Mouse (Mus musculus): ENCODE measurements at regions not wholly inside any gene's neighbourhood (a gene's known extent, or its start where the extent isn't known, plus 50 kb on each side); places are given as distances from the start of the nearest gene placed in this dataset.

DNA sequence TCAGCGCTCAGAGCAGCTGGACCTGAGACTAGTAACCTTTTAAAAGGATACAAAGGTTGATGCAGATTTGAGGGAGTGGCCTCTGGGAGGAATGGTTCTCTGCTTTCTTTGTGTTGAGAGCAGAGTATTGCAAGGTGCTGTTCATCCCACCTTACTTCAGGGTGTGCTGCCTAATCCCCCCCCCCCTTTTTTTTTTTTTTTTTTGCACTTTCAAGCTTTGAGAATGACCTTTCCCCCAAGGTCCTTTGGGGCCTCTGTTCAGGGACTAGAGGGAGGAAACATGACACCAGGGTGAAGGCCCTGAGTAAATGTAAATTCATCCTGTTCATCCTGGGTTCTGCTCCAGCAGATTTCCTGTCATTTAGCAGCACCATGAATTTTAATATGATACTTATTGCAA lies 204.4 kb upstream of the Clec14a start:
- no peak for ATAC-seq (replicated peaks; ENCODE audit: poor library complexity, severe bottlenecking)

DNA sequence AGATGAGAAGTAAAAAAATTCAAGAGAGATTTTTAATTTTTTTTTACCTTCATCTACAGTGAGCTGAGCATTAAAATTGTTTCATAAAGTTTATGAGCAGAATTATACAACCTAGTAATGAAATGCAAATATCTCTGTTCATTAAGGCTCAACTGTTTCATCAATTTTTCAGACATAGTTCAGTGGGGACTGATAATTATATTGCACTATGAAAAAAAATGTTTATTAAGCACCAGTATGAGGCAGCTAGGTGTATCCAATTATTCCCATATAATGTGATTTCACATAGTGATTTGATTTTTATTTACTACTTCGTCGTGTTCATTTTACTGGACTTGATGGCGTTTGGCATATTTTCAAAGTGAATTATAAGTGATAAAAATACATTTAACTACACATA lies 191.4 kb upstream of the Clec14a start:
- ATAC-seq (replicated peaks; ENCODE audit: poor library complexity, severe bottlenecking): no peak

DNA sequence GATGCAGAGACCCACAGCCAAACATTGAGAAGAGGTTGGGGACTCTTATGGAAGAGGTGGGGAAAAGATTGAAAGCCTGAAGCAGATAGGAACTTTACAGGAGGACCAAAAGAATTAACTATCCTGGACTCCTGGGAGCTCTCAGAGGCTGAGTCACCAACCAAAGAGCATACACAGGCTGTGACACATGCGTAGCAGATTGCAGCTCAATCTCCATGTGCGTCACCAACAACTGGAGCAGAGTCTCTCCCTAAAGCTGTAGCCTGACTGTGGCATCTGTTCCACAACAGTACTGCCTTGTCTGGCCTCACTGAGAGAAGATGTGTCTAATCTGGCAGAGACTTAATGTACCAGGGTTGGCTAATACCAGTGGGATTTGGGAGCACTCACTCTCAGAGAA lies 185.7 kb upstream of the Clec14a start:
- ATAC-seq (replicated peaks; ENCODE audit: poor library complexity, severe bottlenecking): no peak

DNA sequence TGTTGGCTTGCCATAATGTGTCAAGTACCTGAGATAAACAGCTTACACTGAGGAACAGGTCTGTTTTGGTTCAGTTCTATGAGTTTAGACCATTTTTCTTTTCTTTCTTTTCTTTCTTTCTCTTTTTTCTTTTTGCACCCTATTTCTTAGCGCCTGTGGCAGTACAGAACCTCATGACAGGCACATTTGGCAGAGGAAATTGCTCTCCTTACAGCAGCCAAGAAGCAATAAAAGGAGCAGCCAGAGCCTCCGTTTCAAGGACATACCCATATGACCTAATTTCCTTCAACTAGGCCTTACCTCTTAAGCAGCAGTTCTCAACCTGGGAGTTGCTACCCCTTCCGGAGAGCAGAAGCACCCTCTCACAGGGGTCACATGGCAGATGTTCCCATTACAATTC lies 173.9 kb upstream of the Clec14a start:
- ATAC-seq (replicated peaks; ENCODE audit: poor library complexity, severe bottlenecking): no peak

GRCm38 (mm10) chr12:58441962-58442361 lies 172.9 kb upstream of the Clec14a start:
- no peak for ATAC-seq (replicated peaks; ENCODE audit: poor library complexity, severe bottlenecking)

DNA sequence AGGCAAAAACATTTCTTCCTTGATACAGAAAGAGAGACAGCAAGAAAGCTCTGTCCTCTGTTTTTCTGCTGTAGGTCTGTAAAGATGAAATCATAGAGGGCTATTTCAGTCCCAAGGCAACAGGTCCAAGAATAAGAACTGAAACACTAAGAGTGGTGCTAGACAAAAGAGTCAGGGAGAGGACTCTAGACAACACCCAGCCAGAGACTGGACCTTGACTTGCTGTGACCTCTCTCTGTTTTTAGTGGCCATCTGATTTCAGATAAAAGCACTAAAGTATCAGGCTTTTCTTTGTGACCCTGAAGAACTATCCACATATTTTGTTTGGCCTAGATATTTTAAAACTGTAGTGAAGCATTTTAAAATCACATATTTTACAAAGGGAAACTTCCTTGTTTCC lies 171.6 kb upstream of the Clec14a start:
- ATAC-seq (replicated peaks; ENCODE audit: poor library complexity, severe bottlenecking): no peak

- ATAC-seq (replicated peaks; ENCODE audit: poor library complexity, severe bottlenecking): no peak
These were observed 167.9 kb upstream of the Clec14a start for GRCm38 (mm10) chr12:58437031-58437430.

DNA sequence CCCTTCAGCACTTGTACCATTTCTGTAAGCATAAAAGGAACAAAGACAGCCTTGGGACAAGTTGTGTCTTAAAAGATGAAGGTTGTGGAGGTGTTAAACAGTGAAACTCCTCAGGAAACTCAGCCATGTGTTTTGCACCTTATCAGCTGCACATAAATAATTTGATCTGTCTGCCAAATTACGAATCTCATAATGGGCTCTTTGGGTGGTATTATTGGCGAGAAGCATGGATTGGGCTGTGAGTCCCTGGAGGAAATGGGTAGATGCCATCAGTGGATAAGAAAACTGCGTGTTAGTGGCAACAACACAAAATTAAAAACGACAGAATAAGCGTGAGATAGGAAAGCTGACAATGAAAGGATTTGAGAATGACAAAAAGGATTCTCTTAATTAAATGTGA lies 165.4 kb upstream of the Clec14a start:
- no peak for ATAC-seq (replicated peaks; ENCODE audit: poor library complexity, severe bottlenecking)

- ATAC-seq (replicated peaks; ENCODE audit: poor library complexity, severe bottlenecking): no peak
These were observed 160.8 kb upstream of the Clec14a start for GRCm38 (mm10) chr12:58429929-58430328.

DNA sequence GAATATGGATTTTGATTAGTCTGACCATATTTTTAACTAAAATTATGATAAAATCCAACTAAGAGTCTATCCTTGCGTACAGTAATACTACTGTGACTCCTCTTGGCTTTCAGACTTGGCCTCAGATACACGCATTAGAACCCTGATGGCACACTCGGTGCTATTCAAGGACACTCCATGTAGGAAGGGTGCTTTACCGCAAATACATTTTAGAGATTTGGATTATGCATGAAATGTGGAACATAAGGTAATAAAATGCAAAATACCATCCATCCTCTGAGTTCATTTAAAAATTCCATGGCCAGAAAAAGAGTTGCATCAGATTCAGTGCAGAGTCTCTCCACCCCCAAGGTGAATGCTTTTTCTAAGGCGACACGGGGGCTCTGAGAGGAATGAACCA lies 157.7 kb upstream of the Clec14a start:
- no peak for ATAC-seq (replicated peaks; ENCODE audit: poor library complexity, severe bottlenecking)

DNA sequence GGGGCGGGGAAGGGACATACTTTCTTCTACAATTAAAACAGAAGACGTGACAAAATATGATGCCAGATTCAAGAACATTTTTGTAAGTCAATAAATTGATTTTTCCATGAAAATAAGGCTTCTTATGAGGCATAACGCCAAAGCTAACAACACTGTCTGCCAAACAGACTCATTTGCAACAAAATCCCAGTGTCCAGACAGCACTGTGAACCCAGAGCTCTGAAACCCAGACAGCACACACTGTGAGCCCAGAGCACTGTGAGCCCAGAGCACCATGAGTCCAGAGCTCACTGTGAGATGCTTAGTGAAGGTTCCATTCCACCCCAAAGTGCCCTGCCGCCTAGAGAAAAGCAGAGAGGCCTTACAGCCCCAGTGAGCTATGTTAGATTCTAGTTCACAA lies 156.9 kb upstream of the Clec14a start:
- no peak for ATAC-seq (replicated peaks; ENCODE audit: poor library complexity, severe bottlenecking)

- no peak for ATAC-seq (replicated peaks; ENCODE audit: poor library complexity, severe bottlenecking)
These were observed 154.5 kb upstream of the Clec14a start for GRCm38 (mm10) chr12:58423581-58423980.

DNA sequence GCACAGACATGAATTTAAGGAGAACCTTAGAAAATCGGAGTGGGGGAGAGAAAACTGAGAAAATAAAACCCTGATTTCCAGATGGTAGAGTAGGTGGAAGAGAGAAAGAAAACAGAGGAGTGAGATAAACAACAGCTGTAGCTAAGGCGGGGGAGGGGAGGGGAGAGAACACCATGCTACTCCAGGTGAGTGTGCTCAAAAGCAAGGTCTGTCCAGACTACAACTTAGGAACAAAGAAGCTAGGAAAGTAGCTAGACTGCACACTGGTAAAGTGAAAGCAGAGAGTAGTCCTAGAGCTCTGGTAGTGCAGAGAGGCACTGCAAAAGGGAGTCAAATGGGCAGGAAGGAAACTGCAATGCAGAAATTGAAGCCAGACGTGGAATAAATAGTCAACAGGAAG lies 132.8 kb upstream of the Clec14a start:
- no peak for ATAC-seq (replicated peaks; ENCODE audit: poor library complexity, severe bottlenecking)

DNA sequence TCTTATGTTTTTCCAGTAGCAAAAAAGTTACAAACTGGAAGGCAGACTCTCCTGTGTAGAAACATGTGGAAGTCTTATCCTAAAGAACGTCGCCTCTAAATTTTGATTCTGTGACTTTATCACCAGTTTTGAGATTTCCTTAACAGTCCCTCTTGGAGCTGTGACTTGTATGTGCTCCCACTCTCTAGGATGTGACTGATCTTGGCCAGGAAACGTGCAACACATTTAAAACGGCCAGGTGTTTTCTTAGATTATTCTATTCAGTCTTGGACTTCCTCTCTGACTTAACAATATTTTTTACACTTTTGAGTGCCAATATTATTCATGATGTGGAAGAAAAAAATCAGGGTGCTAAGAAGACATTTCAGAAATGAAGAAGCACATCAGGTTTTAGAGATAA lies 91.2 kb upstream of the Clec14a start:
- no peak for ATAC-seq (replicated peaks; ENCODE audit: poor library complexity, severe bottlenecking)

- ATAC-seq (replicated peaks; ENCODE audit: poor library complexity, severe bottlenecking): no peak
These were observed 65.1 kb upstream of the Clec14a start for GRCm38 (mm10) chr12:58334163-58334562.

DNA sequence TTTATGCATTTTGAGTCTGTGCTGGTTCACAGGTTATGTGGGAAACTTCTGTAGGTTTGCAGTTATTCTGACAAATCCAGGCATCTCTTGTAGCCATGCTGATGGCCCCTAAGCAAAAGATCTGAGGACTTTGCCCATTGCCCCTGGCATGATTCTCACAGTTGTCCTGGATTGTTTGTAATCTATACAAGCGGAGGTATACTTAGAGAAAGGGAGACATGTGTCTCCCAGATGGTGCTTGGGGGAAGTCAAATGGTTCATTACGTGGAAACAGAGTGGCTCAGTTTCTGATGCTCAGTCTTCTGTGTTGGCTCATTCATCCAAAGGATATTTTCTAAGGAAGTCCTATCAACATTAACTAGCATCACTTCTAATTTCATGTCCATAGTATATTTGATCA lies 60.8 kb upstream of the Clec14a start:
- ATAC-seq (replicated peaks; ENCODE audit: poor library complexity, severe bottlenecking): no peak

DNA sequence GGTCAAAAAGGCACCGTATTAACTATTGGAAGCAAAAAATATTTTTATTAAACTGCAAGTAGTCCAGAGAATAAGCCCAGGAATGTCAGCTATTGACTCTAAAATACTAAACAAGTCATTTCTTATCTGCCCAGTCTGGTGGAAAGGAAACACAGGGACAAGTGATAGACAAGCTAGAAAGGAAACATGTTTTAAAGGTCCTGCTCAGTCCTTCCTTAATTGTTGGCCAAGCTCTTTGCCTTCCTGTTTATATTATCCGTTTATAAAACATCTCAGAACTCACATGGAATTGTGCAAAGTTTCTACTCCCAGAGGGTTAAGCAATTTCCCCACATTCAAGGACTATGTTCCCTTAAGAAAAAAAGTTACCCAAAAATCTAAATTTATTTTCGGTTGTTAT lies 54.9 kb upstream of the Clec14a start:
- ATAC-seq (replicated peaks; ENCODE audit: poor library complexity, severe bottlenecking): no peak
